Mouse (Mus musculus) T-helper 17 cell (primary cell): ENCODE data around the gene Gpr65.
"Not testable (repeated sequence)": the region's sequence is repeated elsewhere in the genome, so short reads cannot be mapped to it uniquely, and the experiment has no call there.

Experiments
- in situ Hi-C, 2 experiments: fragments of 300-600 bp; cut with MboI, MseI; formaldehyde crosslinking; loops; 1 replicate in 1 of 2; 2 replicates in 1 of 2; pipeline ENCODE4 v1.15.1; 2025; ENCODE audit warnings: high pct_unique_total_duplicates in 2 of 2

The Gpr65 gene

GRCm38 (mm10) chr12:98280996-98281395 lies 12.6 kb downstream of the Gpr65 start:
- in situ Hi-C loops = loop anchor here (5.0 kb wide), 3 partner anchors 34 to 451 kb away; no protein-coding TSS in a partner anchor

- in situ Hi-C loops = loop anchor here (5.0 kb wide), 3 partner anchors 36 to 449 kb away; no protein-coding TSS in a partner anchor
Measured at GRCm38 (mm10) chr12:98282776-98283486, 14.5 kb downstream of the Gpr65 start.

DNA sequence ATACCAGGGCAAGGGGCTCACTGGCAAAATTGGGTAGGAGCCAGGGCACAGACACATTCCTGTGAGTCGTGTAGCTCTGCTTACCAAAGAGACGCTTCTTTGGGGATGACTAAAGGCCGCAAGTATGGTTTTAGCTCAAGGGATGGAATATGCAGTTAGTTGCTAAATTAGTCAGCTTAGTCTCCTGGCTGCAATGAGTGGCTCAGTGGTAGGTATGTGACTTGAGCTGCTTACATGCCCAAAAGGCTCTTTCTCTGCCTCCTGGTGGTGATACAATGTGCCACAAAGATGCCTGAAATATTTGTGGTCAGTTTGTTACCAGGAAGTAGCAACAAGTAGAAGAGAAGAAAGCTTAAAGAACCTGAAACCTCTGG lies 15.0 kb downstream of the Gpr65 start:
- in situ Hi-C loops = loop anchor here (5.0 kb wide), 3 partner anchors 36 to 449 kb away; no protein-coding TSS in a partner anchor

- in situ Hi-C loops = loop anchor here (5.0 kb wide), 3 partner anchors 37 to 448 kb away; no protein-coding TSS in a partner anchor
Measured at GRCm38 (mm10) chr12:98284477-98284876, 16.0 kb downstream of the Gpr65 start.

DNA sequence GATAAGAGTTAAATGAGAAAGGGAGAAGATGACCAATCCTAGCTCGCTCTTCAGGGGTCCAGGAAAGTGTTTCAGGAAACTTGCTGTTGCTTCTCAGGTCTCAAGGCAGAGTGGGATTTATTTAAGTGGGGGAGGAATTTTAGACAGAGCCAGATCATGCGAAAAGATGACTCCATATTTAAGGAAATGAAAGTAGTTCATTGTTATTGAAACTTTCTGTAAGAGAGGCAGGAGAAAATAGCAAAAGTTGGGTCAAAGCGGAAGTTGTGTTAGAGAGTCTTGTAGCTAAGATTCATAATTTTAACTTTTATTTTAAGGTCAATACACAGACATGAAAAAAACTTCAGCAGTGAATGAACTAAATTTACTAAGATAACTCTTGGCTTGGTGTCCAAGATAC lies 22.0 kb downstream of the Gpr65 start:
- in situ Hi-C loops = no loop called here

- in situ Hi-C loops = no loop called here
Measured at GRCm38 (mm10) chr12:98292278-98292677, 23.8 kb downstream of the Gpr65 start.

GRCm38 (mm10) chr12:98294241-98294640 lies 25.8 kb downstream of the Gpr65 start:
- in situ Hi-C loops = no loop called here

DNA sequence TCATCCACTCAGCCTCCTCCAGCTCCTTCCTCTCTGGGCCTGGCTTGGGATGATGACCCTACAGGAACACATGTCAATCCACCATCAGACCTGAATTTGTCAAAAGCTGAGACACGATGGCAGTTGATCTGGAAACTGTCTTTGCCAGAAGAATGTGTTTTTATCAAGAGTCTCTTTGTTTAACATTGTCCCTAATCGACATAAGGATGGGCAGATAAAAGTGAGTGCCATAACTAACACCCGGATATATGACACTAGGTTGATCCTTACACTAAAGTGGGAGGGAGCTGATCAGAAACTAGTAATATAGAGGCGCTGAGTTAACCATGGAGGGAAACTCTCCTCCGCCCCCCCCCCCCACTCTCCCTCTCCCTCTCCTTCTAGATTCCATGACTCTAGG lies 33.5 kb downstream of the Gpr65 start:
- in situ Hi-C loops = no loop called here

- in situ Hi-C loops = no loop called here
Measured at GRCm38 (mm10) chr12:98303013-98303412, 34.6 kb downstream of the Gpr65 start.

DNA sequence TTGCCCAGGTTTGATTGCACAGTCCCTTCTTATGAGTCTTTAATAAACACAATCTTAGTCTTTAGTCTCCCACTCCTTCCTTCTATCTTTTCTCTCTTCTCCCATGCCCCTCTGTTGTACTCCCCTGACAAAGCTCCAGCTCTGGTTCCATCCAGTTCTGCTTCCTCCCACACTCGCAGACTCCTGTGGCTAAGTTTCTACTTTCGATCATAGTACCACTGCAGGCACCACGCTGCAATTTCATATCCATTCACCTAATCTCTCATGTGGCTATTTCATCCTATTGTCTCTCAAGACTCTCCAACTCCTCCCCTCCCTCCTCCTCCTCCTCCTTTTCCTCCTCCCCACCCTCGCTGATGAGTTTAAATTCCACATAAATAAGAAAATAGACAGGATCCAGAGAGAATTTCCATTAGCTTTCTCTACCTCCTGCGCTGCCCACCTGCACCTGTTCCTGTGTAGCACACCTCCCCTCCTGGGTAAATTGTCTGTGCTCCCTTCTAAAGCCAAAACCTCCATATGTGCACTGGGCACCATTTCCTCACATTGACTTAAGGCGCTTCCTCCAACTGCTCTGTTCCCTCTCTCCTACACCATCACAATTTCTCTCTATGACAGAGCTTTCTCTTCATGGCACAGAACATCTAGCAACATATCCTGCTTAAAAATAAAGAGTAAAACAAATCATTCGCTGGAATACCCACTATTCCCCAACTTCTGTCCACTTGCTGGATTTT lies 38.9 kb downstream of the Gpr65 start:
- in situ Hi-C loops = no loop called here

- in situ Hi-C loops = no loop called here
Measured at GRCm38 (mm10) chr12:98311376-98312083, 43.1 kb downstream of the Gpr65 start.

GRCm38 (mm10) chr12:98315924-98316323 lies 47.5 kb downstream of the Gpr65 start:
- in situ Hi-C loops = no loop called here

- in situ Hi-C loops = no loop called here
Measured at GRCm38 (mm10) chr12:98317718-98318340, 49.4 kb downstream of the Gpr65 start.

DNA sequence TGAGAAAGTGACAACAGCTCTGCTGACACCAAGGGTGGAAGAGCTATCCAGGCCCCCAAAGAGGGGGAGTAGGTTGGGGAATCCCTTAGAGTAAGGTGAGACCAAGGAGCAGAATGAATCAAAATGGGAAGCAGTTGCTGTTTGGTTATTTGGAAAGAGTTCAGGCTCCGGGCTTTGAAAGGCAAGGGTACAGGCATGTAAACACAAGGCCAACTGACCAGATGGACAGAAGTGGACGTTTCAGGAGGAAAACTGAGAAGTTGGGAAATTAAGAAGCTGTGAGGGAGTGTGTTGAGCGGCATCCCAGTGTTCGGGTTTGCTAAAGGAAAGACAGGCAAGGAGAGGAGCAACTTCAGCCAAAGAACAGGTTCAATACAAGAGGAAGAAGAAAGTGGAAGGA lies 54.0 kb downstream of the Gpr65 start:
- in situ Hi-C loops = no loop called here

DNA sequence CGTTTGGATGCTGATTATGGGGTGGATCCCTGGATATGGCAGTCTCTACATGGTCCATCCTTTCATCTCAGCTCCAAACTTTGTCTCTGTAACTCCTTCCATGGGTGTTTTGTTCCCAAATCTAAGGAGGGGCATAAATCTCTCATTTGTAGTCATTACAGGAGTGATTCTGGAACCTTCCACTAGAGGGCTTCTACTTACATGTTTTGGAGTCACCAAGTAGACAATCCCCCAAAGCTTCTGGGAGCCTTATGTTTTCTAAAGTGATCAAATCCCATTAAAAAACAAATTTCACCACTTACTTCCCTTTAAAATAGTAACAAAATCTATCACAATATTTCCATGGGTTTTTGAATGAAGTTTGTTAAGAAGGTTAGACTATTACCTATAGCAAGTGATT lies 55.7 kb downstream of the Gpr65 start:
- in situ Hi-C loops = not testable (repeated sequence)
